Comparison of ENCODE assay signal across 8 mouse cellular contexts in the genomic region with DNA sequence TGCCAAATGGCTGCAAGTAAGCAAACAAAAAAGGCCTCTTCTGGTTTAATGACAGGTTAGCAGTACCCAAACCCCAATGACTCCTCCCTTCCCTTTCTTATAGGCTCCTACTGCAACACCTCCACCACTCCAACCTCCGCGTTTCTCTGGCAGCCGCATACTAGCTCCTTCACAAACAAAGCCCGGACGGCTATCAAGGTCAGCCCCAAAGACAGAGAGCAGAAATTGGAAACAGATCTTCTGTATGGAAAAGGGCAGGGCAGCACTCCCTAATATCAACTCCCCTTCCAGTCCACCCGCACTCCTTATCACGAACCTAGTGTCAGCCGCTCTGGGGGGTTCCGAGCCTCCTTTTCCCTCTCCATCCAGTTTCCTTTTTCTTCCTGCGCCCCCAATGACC.
DNase-seq lines count a peak whose midpoint lies in the region; ATAC-seq and TF ChIP-seq lines count a peak whose summit lies in the region.

No protein-coding gene starts in this region.

- WGBS in heart, embryonic 11.5 days (ENCODE audit: insufficient replicate concordance) = 2% methylated on average over 10 of the region's 10 CpGs
- 2% methylated on average over 10 of the region's 10 CpGs for WGBS in kidney, embryonic 15.5 days
- WGBS in lung, embryonic 16.5 days = 1% methylated on average over 10 of the region's 10 CpGs

- peaks cover 2% of the 10 kb centered on the region for H3K36me3 ChIP-seq in G1E (replicated peaks)
- H3K36me3 ChIP-seq in heart, embryonic 11.5 days (ENCODE audit: control insufficient read depth, insufficient read depth, low read length) = peaks cover 3% of the 10 kb centered on the region; the same call in 1 of the 2 replicates
- H3K36me3 ChIP-seq in kidney, embryonic 15.5 days = 0 out of 2 replicates have a peak, but pooled peaks cover 11% of the 10 kb centered on the region
- peaks cover 4% of the 10 kb centered on the region; the same call in 1 of the 2 replicates for H3K36me3 ChIP-seq in lung, embryonic 16.5 days (ENCODE audit: control insufficient read depth, insufficient read depth, low read length)

- H3K4me3 ChIP-seq in G1E (ENCODE audit: low read depth, low read length) = peak overlapping the region; percentile 90
- H3K4me3 ChIP-seq in heart, embryonic 11.5 days (ENCODE audit: low read depth, low read length) = peak overlapping the region; percentile 97
- peak overlapping the region; percentile 98 for H3K4me3 ChIP-seq in kidney, embryonic 15.5 days (replicated peaks)
- H3K4me3 ChIP-seq in lung, embryonic 16.5 days (ENCODE audit: low read length) = peak overlapping the region; percentile 98

- ATAC-seq in G1E (ENCODE audit: extremely low read depth, insufficient number of reproducible peaks, low FRiP score, poor library complexity, severe bottlenecking) = 0 out of 2 replicates have a peak, but pooled peaks have one; percentile 30
- ATAC-seq in common myeloid progenitor, adult 5-6 weeks (replicated peaks; ENCODE audit: low read depth, poor library complexity, severe bottlenecking) = peak; percentile 31; the same call in 1 of the 2 replicates
- no peak for ATAC-seq in heart, embryonic 11.5 days (replicated peaks; ENCODE audit: insufficient number of reproducible peaks, low FRiP score, low TSS enrichment)
- no peak for ATAC-seq in kidney, embryonic 15.5 days (replicated peaks; ENCODE audit: low FRiP score)
- no peak for ATAC-seq in lung, embryonic 16.5 days (ENCODE audit: low read depth)

- no peaks in the 10 kb centered on the region for H3K9me3 ChIP-seq in G1E (replicated peaks)
- H3K9me3 ChIP-seq in heart, embryonic 11.5 days (replicated peaks; ENCODE audit: control insufficient read depth, low read length) = no peaks in the 10 kb centered on the region
- no peaks in the 10 kb centered on the region for H3K9me3 ChIP-seq in kidney, embryonic 15.5 days (replicated peaks)
- H3K9me3 ChIP-seq in lung, embryonic 16.5 days (ENCODE audit: control insufficient read depth, low read length) = no peaks in the 10 kb centered on the region

- H3K4me1 ChIP-seq in G1E (ENCODE audit: insufficient read depth, low read depth, low read length) = peaks cover 16% of the 10 kb centered on the region
- peaks cover 29% of the 10 kb centered on the region for H3K4me1 ChIP-seq in heart, embryonic 11.5 days (ENCODE audit: control insufficient read depth, insufficient read depth, low read length)
- peaks cover 21% of the 10 kb centered on the region for H3K4me1 ChIP-seq in kidney, embryonic 15.5 days
- peaks cover 6% of the 10 kb centered on the region; the same call in 1 of the 2 replicates for H3K4me1 ChIP-seq in lung, embryonic 16.5 days (replicated peaks; ENCODE audit: control insufficient read depth, insufficient read depth, low read length)

- peak; percentile 32 for DNase-seq in adrenal gland, adult 2 months
- DNase-seq in adrenal gland, postnatal 4 days (ENCODE audit: low spot score in 2 of 2) = no peak
- no peak for DNase-seq in G1E (ENCODE audit: low spot score)
- peak; percentile 25 for DNase-seq in right cerebral cortex, postnatal 25 days

- H3K4me2 ChIP-seq in heart, embryonic 11.5 days = peak overlapping the region; percentile 82
- peak overlapping the region; percentile 77 for H3K4me2 ChIP-seq in kidney, embryonic 15.5 days
- peak overlapping the region; percentile 97 for H3K4me2 ChIP-seq in lung, embryonic 16.5 days (ENCODE audit: low read depth, low read length)

- peak overlapping the region; percentile 94 for H3K27ac ChIP-seq in heart, embryonic 11.5 days (ENCODE audit: low read depth, low read length)
- peak overlapping the region; percentile 96 for H3K27ac ChIP-seq in kidney, embryonic 15.5 days
- H3K27ac ChIP-seq in lung, embryonic 16.5 days (ENCODE audit: low read length) = peak overlapping the region; percentile 79

- no peak for TF ChIP-seq CTCF in G1E (IDR thresholded peaks at IDR 0.05; ENCODE audit: low read depth, low read length)

- H3K27me3 ChIP-seq in G1E (ENCODE audit: insufficient read depth, low read length) = peaks cover 19% of the 10 kb centered on the region
- H3K27me3 ChIP-seq in heart, embryonic 11.5 days (ENCODE audit: control insufficient read depth, insufficient read depth, low read length) = no peaks in the 10 kb centered on the region
- peaks cover 3% of the 10 kb centered on the region; the same call in 1 of the 2 replicates for H3K27me3 ChIP-seq in kidney, embryonic 15.5 days
- H3K27me3 ChIP-seq in lung, embryonic 16.5 days (ENCODE audit: control insufficient read depth, insufficient read depth, low read depth, low read length) = no peaks in the 10 kb centered on the region

- peak overlapping the region; percentile 94 for H3K9ac ChIP-seq in heart, embryonic 11.5 days (ENCODE audit: low read depth, low read length)
- H3K9ac ChIP-seq in kidney, embryonic 15.5 days = peak overlapping the region; percentile 89
- peak overlapping the region; percentile 95 for H3K9ac ChIP-seq in lung, embryonic 16.5 days (ENCODE audit: low read length)

Comparison
In these comparisons a context has a peak if more than half of its experiments do, and no peak if none do; other contexts are left out.
1. DNase-seq: peak in adrenal gland, adult 2 months (single experiment) and right cerebral cortex, postnatal 25 days (single experiment); none in adrenal gland, postnatal 4 days (0 of 2) and G1E (single experiment).
2. ATAC-seq: peak in G1E (single experiment) and common myeloid progenitor, adult 5-6 weeks (single experiment); none in heart, embryonic 11.5 days (single experiment), kidney, embryonic 15.5 days (single experiment) and lung, embryonic 16.5 days (single experiment).
3. Peak in every context shown above with its lines, with median percentiles within 50 percentile points of each other: H3K4me3 ChIP-seq, H3K27ac ChIP-seq, H3K4me2 ChIP-seq and H3K9ac ChIP-seq.